Mouse (Mus musculus): ENCODE data around the gene Spns3.

DNA sequence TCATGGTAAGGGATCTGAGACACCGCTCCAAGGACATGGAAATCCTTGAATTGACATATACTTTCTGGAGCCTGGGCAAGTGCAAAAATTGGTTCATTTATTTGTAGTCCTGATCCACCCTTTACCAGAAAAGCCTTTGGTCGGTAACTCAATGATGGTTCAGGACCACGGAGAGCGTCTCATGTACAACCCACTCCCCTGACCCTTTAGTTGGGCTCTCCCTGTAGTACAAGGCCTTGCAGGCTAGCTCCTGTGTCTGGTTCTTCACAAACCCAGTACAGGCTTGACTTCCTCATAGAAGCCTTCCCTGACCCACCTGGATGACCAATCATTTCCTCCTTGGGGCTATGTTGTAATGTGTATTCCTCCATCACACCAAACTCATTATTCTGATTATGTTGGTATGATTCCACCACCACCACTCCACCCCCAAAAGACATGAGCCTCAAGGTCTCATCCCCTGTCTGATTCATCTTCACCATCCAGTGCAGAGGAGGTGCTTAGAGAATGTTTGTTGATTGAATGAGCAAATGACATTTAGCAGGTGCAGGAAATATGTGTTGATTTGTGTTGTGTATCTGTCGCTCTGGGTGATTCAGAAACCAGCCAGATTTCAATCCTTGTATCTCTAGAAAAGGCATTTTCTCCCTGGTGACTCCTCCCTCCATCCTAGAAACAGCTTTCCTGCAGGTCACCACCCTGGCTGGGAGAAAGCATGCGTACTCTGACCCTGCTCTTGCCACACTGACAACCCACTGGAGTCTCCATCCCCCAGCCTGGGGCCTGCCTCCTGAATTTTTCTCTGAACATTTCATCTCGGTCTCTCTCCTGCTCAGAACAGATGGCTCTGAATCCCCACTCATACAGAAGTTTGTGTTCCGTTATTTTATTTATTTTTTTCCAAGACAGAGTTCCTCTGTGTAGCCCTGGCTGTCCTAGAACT lies 56.0 kb downstream of the Spns3 start:
- TF ChIP-seq CTCF (IDR thresholded peaks at IDR 0.05; ENCODE audit: insufficient read depth, low read depth, low read length) (no peak), POLR2A (IDR thresholded peaks at IDR 0.05; ENCODE audit: insufficient read depth, low read depth, low read length) (no peak)

All from olfactory bulb, adult 2 months (tissue).